8 mouse cellular contexts compared by ENCODE assay signal in the genomic region with DNA sequence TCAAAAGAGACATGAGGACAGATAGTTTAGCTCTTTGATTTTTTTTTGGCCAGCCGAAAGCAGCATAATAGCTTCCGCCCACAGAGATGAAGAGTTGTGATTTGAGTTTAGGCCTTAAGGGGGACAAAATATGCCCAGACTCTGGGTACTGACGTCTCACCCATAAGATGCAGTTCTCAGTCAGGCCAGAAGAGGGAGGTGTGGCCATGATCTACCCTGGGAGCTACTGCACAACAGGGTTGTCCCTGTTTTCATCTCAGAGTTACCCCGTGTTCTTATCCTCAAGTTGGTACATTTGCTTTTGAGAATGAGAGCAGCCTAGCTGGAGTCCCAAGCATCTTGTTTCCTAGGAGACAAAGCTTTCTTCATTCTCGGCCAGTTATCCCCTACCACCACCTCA.
A peak's percentile ranks its signal among the peaks of the same experiment; 100 is the strongest.
DNase-seq lines count a peak whose midpoint lies in the region; ATAC-seq and TF ChIP-seq lines count a peak whose summit lies in the region.

No protein-coding gene starts in this region.

- no peak overlapping the region for H3K9ac ChIP-seq in kidney, embryonic 14.5 days (ENCODE audit: low read depth, low read length)
- no peak overlapping the region for H3K9ac ChIP-seq in limb, embryonic 14.5 days (ENCODE audit: low read depth, low read length, severe bottlenecking)

- no peak overlapping the region for H3K4me3 ChIP-seq in kidney, embryonic 14.5 days (ENCODE audit: low read length)
- no peak overlapping the region for H3K4me3 ChIP-seq in limb, embryonic 14.5 days (replicated peaks; ENCODE audit: low read length)

- H3K36me3 ChIP-seq in kidney, embryonic 14.5 days (ENCODE audit: control insufficient read depth, insufficient read depth, low read length) = peaks cover 9% of the 10 kb centered on the region; the same call in 1 of the 2 replicates
- peaks cover 22% of the 10 kb centered on the region for H3K36me3 ChIP-seq in limb, embryonic 14.5 days (ENCODE audit: control insufficient read depth, insufficient read depth, low read length)

- H3K27ac ChIP-seq in kidney, embryonic 14.5 days (ENCODE audit: low read depth, low read length) = no peak overlapping the region
- no peak overlapping the region for H3K27ac ChIP-seq in limb, embryonic 14.5 days (replicated peaks; ENCODE audit: low read depth, low read length)

- peak; percentile 84 for ATAC-seq in granulocyte monocyte progenitor cell, adult 5-6 weeks (replicated peaks; ENCODE audit: poor library complexity, severe bottlenecking)
- ATAC-seq in kidney, embryonic 14.5 days (ENCODE audit: low FRiP score, low TSS enrichment) = peak; percentile 75
- ATAC-seq in limb, embryonic 14.5 days (ENCODE audit: low FRiP score, low read depth) = peak; percentile 66

- H3K4me2 ChIP-seq in kidney, embryonic 14.5 days (replicated peaks; ENCODE audit: low read depth, low read length) = no peak overlapping the region
- H3K4me2 ChIP-seq in limb, embryonic 14.5 days (replicated peaks; ENCODE audit: low read depth, low read length, severe bottlenecking) = no peak overlapping the region

- WGBS in kidney, embryonic 14.5 days = 45% methylated on average over 5 of the region's 5 CpGs
- WGBS in limb, embryonic 14.5 days = 43% methylated on average over 5 of the region's 5 CpGs

- H3K4me1 ChIP-seq in kidney, embryonic 14.5 days (ENCODE audit: control insufficient read depth, insufficient read depth, low read length) = no peaks in the 10 kb centered on the region
- 0 out of 2 replicates have a peak, but pooled peaks cover 3% of the 10 kb centered on the region for H3K4me1 ChIP-seq in limb, embryonic 14.5 days (ENCODE audit: control insufficient read depth, insufficient read depth, low read length)

- no peaks in the 10 kb centered on the region for H3K9me3 ChIP-seq in kidney, embryonic 14.5 days (ENCODE audit: control insufficient read depth, low read length)
- H3K9me3 ChIP-seq in limb, embryonic 14.5 days (ENCODE audit: control insufficient read depth, low read length) = no peaks in the 10 kb centered on the region

- no peaks in the 10 kb centered on the region for H3K27me3 ChIP-seq in kidney, embryonic 14.5 days (ENCODE audit: control insufficient read depth, insufficient read depth, low read length)
- H3K27me3 ChIP-seq in limb, embryonic 14.5 days (ENCODE audit: control insufficient read depth, insufficient read depth, low read length) = no peaks in the 10 kb centered on the region

- TF ChIP-seq POLR2A in limb, embryonic 14.5 days (IDR thresholded peaks at IDR 0.05; ENCODE audit: borderline replicate concordance, extremely low read depth, insufficient read depth, insufficient read length) = no peak

- DNase-seq in CD4-positive helper T cell, adult 2 months (ENCODE audit: low read depth, low spot score) = peak; percentile 73
- DNase-seq in adrenal gland, adult 8-10 months = peak; percentile 68
- DNase-seq in embryo, embryonic 9.5 days (ENCODE audit: extremely low spot score) = peak; percentile 75
- peak; percentile 83 for DNase-seq in limb, embryonic 14.5 days (ENCODE audit: low spot score)
- DNase-seq in naive thymus-derived CD4-positive, alpha-beta T cell, adult 2 months (ENCODE audit: low read depth) = peak; percentile 88
- peak; percentile 89 for DNase-seq in testis, postnatal 10 days (ENCODE audit: low spot score)
